Mouse (Mus musculus) bone marrow macrophage, adult 2 months (primary cell): ENCODE measurements around the gene Ccl24.

Experiments used
- CTCF ChIP-seq: IDR thresholded peaks from 2 replicates; pipeline ENCODE4 v1.5.1; 2012; ENCODE audit warnings: low read depth, mild to moderate bottlenecking, low read length, moderate library complexity
- POLR2A ChIP-seq: IDR thresholded peaks from 2 replicates; pipeline ENCODE4 v1.6.1; 2012; ENCODE audit warnings: mild to moderate bottlenecking, low read depth, low read length, borderline replicate concordance

GRCm38 (mm10) chr5:135556259-135556658 is 16.6 kb downstream of the Ccl24 start:
- TF ChIP-seq POLR2A (no peak), CTCF (no peak)
